Mouse (Mus musculus): ENCODE results near the gene Gm9767.

Gene Gm9767

DNA sequence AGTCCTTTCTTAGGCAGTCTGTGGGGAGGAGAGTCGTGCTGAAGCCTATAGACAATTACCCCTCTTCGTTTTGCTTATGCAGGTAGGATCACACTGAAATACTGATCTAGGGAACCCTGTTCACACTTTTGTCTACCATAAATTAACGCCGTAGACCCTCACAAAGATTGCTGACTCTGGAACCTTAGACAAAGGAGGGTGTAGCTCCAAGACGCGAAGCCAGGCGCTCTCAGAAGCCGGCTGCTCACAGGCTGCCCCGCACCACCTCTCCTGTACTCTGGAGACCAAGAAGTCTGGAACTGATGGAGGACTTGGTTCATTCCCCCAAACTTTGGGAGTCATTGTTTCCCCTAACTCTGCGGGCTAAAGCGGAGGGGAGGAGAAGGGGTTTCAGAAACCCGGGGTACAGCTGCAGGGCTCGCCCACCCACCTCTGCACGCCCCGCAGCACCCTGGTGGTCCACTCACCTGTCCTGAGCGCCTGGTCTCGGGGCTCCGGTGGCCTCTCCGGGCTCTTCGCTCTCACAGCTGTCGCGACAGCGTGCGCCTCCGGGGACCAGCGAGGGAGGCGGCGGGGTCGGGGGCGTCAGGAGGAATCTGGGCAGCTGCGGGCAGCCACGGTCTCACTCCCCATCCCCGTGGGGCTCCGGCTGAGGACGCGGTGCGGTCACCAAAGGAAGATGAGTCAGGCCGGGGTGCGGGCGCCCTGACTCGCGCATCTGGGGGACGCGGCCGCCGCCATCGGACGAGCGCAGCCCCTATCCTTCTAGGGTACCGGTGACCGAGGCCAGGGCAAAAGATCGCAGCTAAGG is at the start of gene Gm9767:
Gene Gm9767, plus strand, starts transcription at position 585 of the 811 bp plus-strand sequence.
- DNase-seq (ENCODE audit: extremely low read depth, insufficient read length, low spot score): no peak

DNA sequence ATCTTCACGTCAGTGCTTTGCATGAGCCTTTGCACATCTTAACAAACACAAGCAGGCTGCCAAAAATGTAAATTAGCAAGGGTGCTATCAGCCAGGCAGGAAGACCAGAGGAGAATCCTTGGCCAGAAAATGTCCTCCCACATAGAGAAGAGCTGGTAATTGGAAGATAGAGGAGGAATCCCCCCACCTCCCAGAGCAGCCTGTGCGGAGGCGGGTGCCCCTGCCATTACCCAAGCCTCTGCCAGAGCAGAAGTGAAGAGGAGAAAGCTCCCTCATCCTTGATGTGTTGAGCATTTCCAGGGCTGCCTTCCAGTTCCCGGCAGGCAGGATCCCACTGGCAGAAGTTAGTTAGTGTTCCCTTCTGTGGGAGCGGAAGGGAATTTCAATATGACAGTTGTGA is 43.1 kb upstream of the Gm9767 start:
- DNase-seq (ENCODE audit: extremely low read depth, insufficient read length, low spot score): no peak

DNA sequence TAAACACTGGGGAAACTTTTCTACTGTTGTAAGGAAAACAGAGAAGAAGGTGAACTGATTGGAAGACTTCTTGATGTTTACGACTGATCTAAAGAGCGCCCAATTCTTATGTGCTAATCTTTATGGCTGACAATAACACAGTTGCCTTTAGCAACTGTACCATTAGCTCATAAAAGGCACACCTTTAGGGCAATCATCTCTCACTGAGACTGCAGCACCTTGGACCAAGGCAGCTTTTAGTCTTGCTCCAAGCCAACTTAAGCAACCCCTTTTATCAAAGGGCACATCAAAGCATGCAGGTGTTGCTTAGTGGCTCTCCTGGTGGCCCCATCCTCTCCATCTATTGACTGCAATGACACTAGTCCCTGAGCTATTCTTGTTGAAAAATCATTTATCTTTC is 26.9 kb upstream of the Gm9767 start:
- DNase-seq (ENCODE audit: extremely low read depth, insufficient read length, low spot score): no peak

DNA sequence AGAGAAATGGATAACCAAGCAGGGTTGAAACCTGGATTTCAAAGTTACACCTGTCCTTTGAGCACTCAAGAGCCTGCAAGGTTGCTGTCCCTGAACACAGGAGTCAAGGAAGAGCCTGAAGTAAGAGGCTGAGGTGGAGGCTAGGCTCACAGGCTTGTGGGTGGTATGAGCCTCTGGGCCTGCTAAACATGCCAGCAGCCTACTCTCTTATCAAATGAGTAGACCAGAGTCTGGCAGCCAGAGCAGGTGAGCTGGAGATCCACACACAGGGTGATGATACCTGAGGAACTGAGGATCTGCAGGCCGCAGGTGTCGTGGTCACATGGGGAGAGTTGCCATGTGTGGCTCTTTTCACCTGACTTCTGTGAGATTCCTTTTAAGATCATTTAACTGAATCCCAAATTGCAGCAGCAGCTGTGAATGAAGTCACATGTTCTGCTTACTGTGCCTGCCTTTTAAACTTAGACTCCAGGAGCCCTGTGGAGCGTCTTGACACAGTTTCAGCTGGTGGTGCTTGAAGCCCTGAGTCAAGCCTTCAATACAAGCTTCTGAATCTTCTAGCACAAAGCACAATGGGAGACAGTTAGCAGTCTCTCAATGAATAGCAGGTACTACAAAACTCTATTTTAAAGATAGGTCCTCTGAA is 18.3 kb upstream of the Gm9767 start:
- no peak for DNase-seq (ENCODE audit: extremely low read depth, insufficient read length, low spot score)

DNA sequence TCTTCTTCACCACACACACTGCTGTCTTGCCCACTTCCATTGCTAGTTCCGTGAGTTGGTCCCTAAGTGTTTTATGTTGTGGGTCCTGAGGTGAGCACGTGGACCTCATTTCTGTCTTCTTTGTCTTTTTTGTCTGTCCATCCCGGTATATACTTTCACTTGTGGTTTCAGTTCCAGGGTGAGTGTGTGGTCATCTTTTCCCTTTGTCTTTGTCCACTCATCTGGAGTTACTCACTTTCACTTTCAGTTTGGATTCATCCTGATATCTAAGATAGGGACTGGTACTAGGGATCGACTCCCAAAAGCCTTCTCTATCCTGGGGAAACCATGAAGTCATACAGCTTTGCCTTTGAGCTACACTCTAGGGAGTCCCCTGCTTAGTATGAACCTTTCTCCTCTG is 15.0 kb upstream of the Gm9767 start:
- DNase-seq (ENCODE audit: extremely low read depth, insufficient read length, low spot score): peak; percentile 10

DNA sequence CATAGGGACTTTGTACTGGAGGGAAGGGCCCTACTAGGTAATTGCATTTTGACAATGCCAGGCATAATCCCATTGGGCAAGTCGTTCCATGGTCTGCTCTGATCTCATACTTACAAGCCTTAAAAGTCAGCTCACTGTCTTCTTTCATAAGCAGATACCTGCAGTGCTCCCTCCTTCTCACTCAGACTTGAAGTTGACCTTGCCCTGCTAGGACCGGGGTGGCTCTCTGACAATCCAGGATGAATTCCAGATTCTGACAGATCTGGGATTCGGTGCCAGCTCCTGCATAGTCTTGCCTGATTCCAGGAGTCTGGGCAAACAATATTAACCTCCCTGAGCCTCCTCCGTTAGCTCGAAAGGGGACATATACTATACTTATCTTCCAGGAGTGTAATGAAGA is 6.1 kb upstream of the Gm9767 start:
- no peak for DNase-seq (ENCODE audit: extremely low read depth, insufficient read length, low spot score)

DNA sequence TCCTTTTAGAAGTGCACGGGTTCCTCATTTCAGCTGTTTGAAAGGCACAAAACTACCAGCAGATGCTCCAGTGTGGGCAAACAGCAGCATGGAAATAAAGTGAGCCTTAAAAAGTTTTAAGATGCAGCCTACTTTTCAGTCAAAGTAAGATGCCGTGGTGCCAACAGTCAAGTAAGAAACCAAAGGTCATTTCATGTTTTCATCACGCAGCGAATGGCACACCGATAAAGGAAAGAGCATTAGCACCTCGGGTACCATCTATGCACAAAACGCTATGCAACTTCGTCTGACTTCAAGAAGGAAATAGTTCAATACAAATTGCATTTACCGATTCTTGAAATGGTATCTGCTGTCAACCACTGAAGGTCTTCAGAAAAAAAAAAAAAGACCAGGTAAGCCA is 1.1 kb upstream of the Gm9767 start:
- no peak for DNase-seq (ENCODE audit: extremely low read depth, insufficient read length, low spot score)

DNA sequence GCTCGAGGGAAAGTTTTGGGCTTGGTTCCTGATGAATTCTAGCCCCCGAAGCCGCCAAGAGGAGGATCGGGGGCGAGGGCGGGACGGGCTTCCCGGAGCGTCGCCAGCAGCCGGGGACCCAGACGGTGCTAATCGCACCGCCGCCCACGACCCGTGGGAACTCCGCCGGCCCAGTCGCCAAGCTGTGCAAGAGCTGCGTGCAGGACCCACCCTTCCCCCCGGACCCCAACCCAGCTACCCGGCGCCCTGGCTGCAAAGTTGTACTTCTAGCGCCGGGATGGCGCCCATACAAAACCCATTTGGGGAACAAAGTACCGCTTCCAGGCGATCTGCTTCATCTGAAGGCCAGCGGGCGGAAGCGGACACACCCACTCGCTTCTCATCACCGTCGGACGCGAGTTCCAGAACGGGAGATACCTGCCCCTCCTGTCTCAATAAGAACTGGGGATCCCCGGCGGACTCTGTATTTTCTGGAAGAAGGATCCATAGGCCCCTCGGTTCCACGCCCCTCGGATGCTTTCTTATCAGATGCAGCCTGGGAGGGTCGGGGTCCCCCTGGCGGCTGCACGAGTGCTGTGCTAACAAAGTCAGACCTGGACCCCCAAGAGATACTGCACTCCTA is 577 bp downstream of the Gm9767 start, which contains the start of gene Tmem200a:
Gene Tmem200a, minus strand, starts transcription at position 532 of the 622 bp plus-strand sequence.
- no peak for DNase-seq (ENCODE audit: extremely low read depth, insufficient read length, low spot score)

DNA sequence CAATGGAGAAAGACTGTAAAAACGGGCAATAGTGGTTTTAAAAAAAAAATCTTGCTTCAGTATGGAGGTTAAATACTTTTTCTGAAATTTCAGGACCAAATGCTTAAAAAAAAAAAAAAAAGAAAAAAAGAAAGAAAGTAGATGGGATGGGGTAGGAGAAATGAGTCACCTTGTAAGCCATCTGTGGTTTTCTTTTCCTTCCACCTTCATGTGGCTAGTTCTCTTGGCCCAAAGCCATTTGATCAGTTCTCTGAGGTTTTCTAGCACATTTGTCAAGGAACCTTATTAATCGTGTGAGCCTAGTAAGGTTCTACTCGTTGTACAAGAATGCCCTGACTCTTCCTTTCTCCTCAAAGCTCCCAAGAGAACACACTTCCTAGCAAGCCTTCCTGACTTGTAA is 1.6 kb downstream of the Gm9767 start:
- no peak for DNase-seq (ENCODE audit: extremely low read depth, insufficient read length, low spot score)

DNA sequence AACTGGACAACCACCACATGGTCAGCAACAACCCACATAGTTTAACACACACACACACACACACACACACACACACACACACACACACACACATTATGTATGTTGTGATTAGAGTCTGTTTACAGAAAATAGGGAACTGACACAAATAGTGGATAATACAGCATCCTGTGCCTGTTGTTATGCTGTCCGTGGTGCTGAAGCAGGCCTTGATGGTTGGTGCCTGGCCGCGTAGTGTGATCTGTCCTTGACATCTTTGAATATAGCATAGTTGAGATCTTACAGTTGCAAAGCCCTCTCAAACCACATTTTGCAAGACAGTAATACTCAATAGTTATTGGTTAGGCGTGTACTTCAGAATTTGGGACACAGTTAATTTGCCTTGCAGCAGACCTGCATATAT is 4.0 kb downstream of the Gm9767 start:
- no peak for DNase-seq (ENCODE audit: extremely low read depth, insufficient read length, low spot score)

DNA sequence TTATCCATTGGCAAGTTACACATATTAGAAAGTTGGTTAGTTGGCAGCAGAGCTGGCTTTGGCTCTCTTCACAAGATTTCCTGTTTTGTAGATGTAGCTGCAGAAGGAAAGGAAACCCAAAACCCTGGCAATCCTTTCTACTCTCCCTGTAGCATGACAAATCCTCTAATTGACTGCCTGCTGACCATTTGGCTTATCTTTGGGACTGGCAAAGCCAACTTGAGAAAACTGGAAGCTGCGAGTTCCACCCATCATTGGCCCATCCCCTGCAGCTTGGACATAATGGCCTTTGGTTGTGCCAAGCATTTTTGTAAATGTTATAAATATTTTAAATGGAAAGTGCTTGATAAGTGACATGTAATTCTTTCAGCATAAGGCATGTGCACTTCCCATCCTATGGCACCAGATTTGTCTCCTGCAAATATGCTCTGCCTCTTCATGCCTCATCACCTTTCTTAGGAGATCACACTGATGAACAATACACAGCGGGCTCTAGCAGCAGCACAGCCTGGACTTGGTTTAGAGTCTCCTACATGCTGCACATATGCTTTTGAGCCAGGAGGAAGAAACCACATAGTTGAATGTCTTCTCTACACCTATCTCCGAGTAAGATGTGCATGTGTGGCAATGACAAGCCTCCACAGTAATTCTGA is 25.4 kb downstream of the Gm9767 start:
- DNase-seq (ENCODE audit: extremely low read depth, insufficient read length, low spot score): no peak

DNA sequence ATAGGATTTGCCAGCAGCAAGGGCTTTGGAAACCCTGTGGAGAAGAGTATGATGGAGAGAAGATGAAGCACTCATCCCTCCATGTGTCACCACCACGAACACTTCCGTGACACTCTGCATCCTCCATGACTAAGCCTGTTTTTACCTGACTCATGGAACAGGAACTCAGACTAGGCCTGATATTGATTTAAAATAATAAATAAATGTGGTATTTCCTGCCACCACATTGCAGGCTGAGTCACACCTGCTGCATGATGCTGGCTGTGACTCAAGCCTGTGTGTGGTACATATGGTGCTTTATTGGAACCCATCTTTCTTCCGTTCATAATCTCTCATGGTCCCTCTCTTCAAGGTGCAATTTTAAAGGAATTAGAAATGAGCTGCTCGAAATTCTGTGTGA is 36.4 kb downstream of the Gm9767 start:
- DNase-seq (ENCODE audit: extremely low read depth, insufficient read length, low spot score): peak; percentile 64

DNA sequence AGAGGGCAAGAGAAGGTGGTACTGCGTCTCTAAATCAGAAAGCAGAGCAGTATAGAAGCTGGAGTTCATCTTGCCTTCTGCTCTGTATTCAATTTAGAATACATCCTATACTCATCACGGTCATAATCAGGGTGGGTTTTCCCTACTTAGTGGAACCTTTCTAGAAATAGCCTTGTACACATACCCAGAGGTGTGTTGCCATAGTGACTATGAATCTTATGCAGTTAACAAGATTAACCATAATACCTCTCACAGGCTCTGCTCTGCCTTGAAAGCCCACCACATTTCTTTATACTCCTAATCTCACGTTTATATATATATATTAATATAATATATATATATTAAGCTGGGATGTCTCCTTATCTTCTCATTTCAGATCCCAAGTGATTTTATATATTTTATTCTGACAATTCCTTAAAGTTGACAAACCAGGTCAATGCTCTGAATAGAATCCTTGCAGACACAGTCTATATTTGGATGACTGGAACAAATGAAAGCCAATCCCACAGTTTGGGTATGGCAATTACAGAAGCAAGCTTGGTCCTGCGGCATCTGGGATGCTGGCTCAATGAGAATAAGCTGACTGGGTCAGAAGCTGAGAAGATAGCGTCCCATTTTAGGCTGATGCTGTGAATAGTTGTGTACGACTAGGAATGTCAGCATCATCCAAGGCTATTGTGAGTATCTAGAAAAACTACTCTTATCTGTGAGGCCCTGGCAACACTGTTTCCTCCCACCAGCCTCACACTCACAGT is 41.2 kb downstream of the Gm9767 start:
- no peak for DNase-seq (ENCODE audit: extremely low read depth, insufficient read length, low spot score)

DNA sequence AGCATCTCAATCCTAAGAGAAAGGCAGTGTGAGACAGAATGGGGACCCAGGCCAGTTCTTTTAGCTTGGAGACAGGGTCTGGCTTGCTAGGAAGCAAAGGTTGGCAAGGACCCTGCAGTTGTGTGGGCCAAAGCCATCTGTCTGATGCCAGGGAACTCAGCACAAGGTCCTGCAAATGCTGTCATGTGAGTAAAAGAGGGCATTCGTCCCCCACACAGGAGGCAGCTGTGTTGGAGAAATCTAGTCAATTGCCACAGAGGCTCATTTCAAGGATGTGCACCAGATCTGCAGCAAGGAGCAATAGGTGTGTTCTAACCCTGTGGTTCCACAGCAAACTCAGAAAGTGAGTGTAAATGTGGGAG is 41.7 kb downstream of the Gm9767 start:
- DNase-seq (ENCODE audit: extremely low read depth, insufficient read length, low spot score): no peak

Measured in 3134 (cell line).